Mouse (Mus musculus) ZHBTc4 (cell line): ENCODE measurements around the gene Tmem170.
"Not testable (repeated sequence)": the region's sequence is repeated elsewhere in the genome, so short reads cannot be mapped to it uniquely, and the experiment has no call there.

Source experiments
- DNase-seq: peaks from one replicate; pipeline ENCODE4 v3.0.0-alpha.2; 2011; ENCODE audit warnings: low read depth, low spot score

The Tmem170 gene

GRCm38 (mm10) chr8:111877711-111878110 lies 1.2 kb upstream of the Tmem170 start:
- DNase-seq, result peak; percentile 86

- DNase-seq, result no peak
These were observed 792 bp downstream of the Tmem170 start for GRCm38 (mm10) chr8:111875758-111876157.

GRCm38 (mm10) chr8:111871278-111871677 lies 5.3 kb downstream of the Tmem170 start:
- peak; percentile 47 for DNase-seq

- no peak for DNase-seq
These were observed 6.2 kb downstream of the Tmem170 start for GRCm38 (mm10) chr8:111870379-111870778.

- peak; percentile 83 for DNase-seq
These were observed 7.9 kb downstream of the Tmem170 start for GRCm38 (mm10) chr8:111868664-111869063.

GRCm38 (mm10) chr8:111865857-111866256 lies 10.7 kb downstream of the Tmem170 start:
- DNase-seq, result peak; percentile 53

GRCm38 (mm10) chr8:111865130-111865852 lies 11.3 kb downstream of the Tmem170 start:
- no peak for DNase-seq

- DNase-seq, result no peak
These were observed 11.9 kb downstream of the Tmem170 start for GRCm38 (mm10) chr8:111864648-111865047.

GRCm38 (mm10) chr8:111863280-111863679 lies 13.3 kb downstream of the Tmem170 start:
- DNase-seq, result no peak

- peak; percentile 76 for DNase-seq
These were observed 20.6 kb downstream of the Tmem170 start for GRCm38 (mm10) chr8:111855977-111856376.

GRCm38 (mm10) chr8:111853861-111854501 lies 22.6 kb downstream of the Tmem170 start, which contains the start of gene Cfdp1:
TSS of gene Cfdp1 (minus strand) at chr8:111854291.
- peak; percentile 98 for DNase-seq

GRCm38 (mm10) chr8:111853219-111853618 lies 23.3 kb downstream of the Tmem170 start:
- DNase-seq, result not testable (repeated sequence)

- DNase-seq, result no peak
These were observed 29.8 kb downstream of the Tmem170 start for GRCm38 (mm10) chr8:111846746-111847145.

- peak; percentile 34 for DNase-seq
These were observed 41.0 kb downstream of the Tmem170 start for GRCm38 (mm10) chr8:111835540-111835939.

- DNase-seq, result no peak
These were observed 42.5 kb downstream of the Tmem170 start for GRCm38 (mm10) chr8:111834011-111834410.

- no peak for DNase-seq
These were observed 43.6 kb downstream of the Tmem170 start for GRCm38 (mm10) chr8:111832983-111833382.

- DNase-seq, result no peak
These were observed 44.6 kb downstream of the Tmem170 start for GRCm38 (mm10) chr8:111831996-111832395.

- no peak for DNase-seq
These were observed 48.0 kb downstream of the Tmem170 start for GRCm38 (mm10) chr8:111828595-111828994.

- peak; percentile 43 for DNase-seq
These were observed 51.3 kb downstream of the Tmem170 start for GRCm38 (mm10) chr8:111825219-111825618.

- peak; percentile 38 for DNase-seq
These were observed 52.2 kb downstream of the Tmem170 start for GRCm38 (mm10) chr8:111824334-111824733.

- no peak for DNase-seq
These were observed 55.4 kb downstream of the Tmem170 start for GRCm38 (mm10) chr8:111821199-111821598.

GRCm38 (mm10) chr8:111820691-111821090 lies 55.9 kb downstream of the Tmem170 start:
- no peak for DNase-seq

GRCm38 (mm10) chr8:111820018-111820417 lies 56.5 kb downstream of the Tmem170 start:
- no peak for DNase-seq
